In genomic region chr2:78396924-78397323, GRCm38 (mm10) we compare ENCODE assay signal across 17 mouse cellular contexts.
DNase-seq lines count a peak whose midpoint lies in the region; ATAC-seq lines count a peak whose summit lies in the region.
"Had no signal": no experiment of that assay in that cellular context is flagged by ENCODE, and none has a peak within 500 bp of the region (broad histone marks: within the 10 kb centered on the region; RNA-seq: fewer than 3 reads in every experiment).

No protein-coding gene starts in this region.

- no peak for DNase-seq in B cell, adult 2 months
- no peak for DNase-seq in kidney, postnatal 25 days
- no peak for DNase-seq in layer of hippocampus, adult 11-12 months (ENCODE audit: low spot score)
- DNase-seq: adrenal gland, adult 8-10 months; adrenal gland, postnatal 14 days; adrenal gland, postnatal 36 days; cerebellum, adult 11-12 months; cerebellum, adult 9-10 months; cerebellum, postnatal 25 days; embryo, embryonic 11 days had no signal

- peak; percentile 95 for ATAC-seq in granulocyte monocyte progenitor cell, adult 5-6 weeks (replicated peaks; ENCODE audit: poor library complexity, severe bottlenecking)
- peak; percentile 90 for ATAC-seq in megakaryocyte progenitor cell, adult 5-6 weeks (replicated peaks; ENCODE audit: poor library complexity)
- ATAC-seq: activated CD4-positive, CD25-positive, alpha-beta regulatory T cell, adult 4 months; CD4-positive, CD25-positive, alpha-beta regulatory T cell, adult 4 months; forebrain, embryonic 14.5 days; forebrain, embryonic 16.5 days; Patski had no signal
